Mouse (Mus musculus) G1E (cell line): ENCODE results near the gene Gm45808.
A peak's percentile ranks its signal among the peaks of the same experiment; 100 is the strongest.

ENCODE experiments used
- CTCF ChIP-seq: IDR thresholded peaks from 2 replicates; pipeline ENCODE4 v1.5.1; 2012; ENCODE audit warnings: low read depth, low read length, inconsistent platforms, mixed read lengths
- GATA1 ChIP-seq: IDR thresholded peaks from 2 replicates; pipeline ENCODE4 v1.6.1; 2012; ENCODE audit warnings: borderline replicate concordance, low read length, inconsistent platforms, mixed read lengths
- POLR2AphosphoS5 ChIP-seq: IDR thresholded peaks from 2 replicates; pipeline ENCODE4 v1.6.1; 2012; ENCODE audit warnings: low read depth, low read length, inconsistent platforms; ENCODE audit not compliant: insufficient replicate concordance
- TAL1 ChIP-seq: conservative IDR thresholded peaks from 2 replicates; pipeline ENCODE4 v1.6.1; 2012; ENCODE audit warnings: low read depth, low read length, inconsistent platforms, mixed read lengths

DNA sequence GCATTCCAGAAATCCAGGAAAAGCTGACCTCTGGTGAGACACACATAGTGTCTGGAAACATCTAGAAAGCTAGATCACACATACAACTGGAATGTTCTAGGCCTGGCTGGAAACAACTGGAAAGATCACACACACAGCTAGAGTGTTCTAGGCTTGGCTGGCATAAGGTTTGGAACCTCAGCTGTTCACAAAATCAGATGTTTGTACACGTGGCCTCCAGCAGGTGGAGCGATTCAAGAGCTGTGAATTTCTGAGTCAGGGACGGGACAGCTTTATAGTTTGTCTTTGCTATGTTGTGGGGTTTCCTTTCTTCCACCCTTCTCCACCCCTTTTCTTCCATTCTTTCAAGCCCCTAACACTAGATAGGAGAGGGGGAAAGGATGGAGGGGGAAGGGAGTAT, 9.6 kb downstream of the Gm45808 start:
- TF ChIP-seq CTCF (peak; percentile 49; the same call in 1 of the 2 replicates), TAL1 (no peak), GATA1 (no peak), POLR2AphosphoS5 (no peak)
